Mouse (Mus musculus) E14TG2a.4 (cell line): ENCODE data around the gene Cdh22.

Experiments
- CTCF ChIP-seq: conservative IDR thresholded peaks from 2 replicates; pipeline ENCODE4 v1.5.1; 2014; ENCODE audit warnings: low read length
- NANOG ChIP-seq: IDR thresholded peaks from 2 replicates; pipeline ENCODE4 v1.6.1; 2014; ENCODE audit warnings: borderline replicate concordance, low read length, mixed read lengths

GRCm38 (mm10) chr2:165204931-165205330 lies 29.7 kb downstream of the Cdh22 start:
- TF ChIP-seq CTCF: no peak
- TF ChIP-seq NANOG: no peak
